Mouse (Mus musculus) kidney, postnatal 0 days (tissue): ENCODE results near the gene Dnah17. TPM values are rescaled to one million over a fixed set of nuclear protein-coding genes. Genes with fewer than 3 reads are reported as not detected.
A peak's percentile ranks its signal among the peaks of the same experiment; 100 is the strongest.

Experiments used
- ATAC-seq: fragments of 200-750 bp; cut with Nextera tagmentation; replicated peaks from 2 replicates; pipeline ENCODE4 v1.8.0; 2017; ENCODE audit warnings: low read depth, moderate number of reproducible peaks, moderate TSS enrichment, moderate library complexity; ENCODE audit not compliant: low FRiP score
- DNase-seq: peaks from one replicate; pipeline ENCODE4 v3.0.0-alpha.2; 2016; ENCODE audit warnings: low spot score
- H3K27ac ChIP-seq: fragments of 300-500 bp; sonication (generic); 2 replicates; pipeline ENCODE4 v1.5.1; 2014; ENCODE audit warnings: mild to moderate bottlenecking
- H3K27me3 ChIP-seq: fragments of 300-500 bp; sonication (generic); 2 replicates; pipeline ENCODE4 v1.6.1; 2014; ENCODE audit warnings: low read length, mixed read lengths; ENCODE audit not compliant: insufficient read depth
- H3K36me3 ChIP-seq: fragments of 300-500 bp; sonication (generic); 2 replicates; pipeline ENCODE4 v1.6.1; 2014; ENCODE audit warnings: low read length, mixed read lengths; ENCODE audit not compliant: insufficient read depth
- H3K4me1 ChIP-seq: fragments of 300-500 bp; sonication (generic); replicated peaks from 2 replicates; pipeline ENCODE4 v1.6.1; 2014; ENCODE audit warnings: antibody characterized with exemption, low read length, mixed read lengths; ENCODE audit not compliant: insufficient read depth
- H3K4me2 ChIP-seq: fragments of 300-500 bp; sonication (generic); 2 replicates; pipeline ENCODE4 v1.6.1; 2014; ENCODE audit warnings: mild to moderate bottlenecking, low read length, moderate library complexity, mixed read lengths
- H3K4me3 ChIP-seq: fragments of 300-500 bp; sonication (generic); replicated peaks from 2 replicates; pipeline ENCODE4 v1.5.1; 2014; ENCODE audit warnings: low read depth, low read length
- H3K9ac ChIP-seq: fragments of 300-500 bp; sonication (generic); 2 replicates; pipeline ENCODE4 v1.6.1; 2014; ENCODE audit warnings: low read depth, low read length
- H3K9me3 ChIP-seq: fragments of 300-500 bp; sonication (generic); replicated peaks from 2 replicates; pipeline ENCODE4 v1.6.1; 2016; ENCODE audit warnings: low read length, inconsistent platforms, mixed read lengths
- CTCF ChIP-seq: IDR thresholded peaks from 2 replicates; pipeline ENCODE4 v1.5.1; 2016; ENCODE audit warnings: antibody characterized with exemption, low read depth, mild to moderate bottlenecking, moderate library complexity
- WGBS: fragments of 180-500 bp; shearing (Covaris S2); extraction: QIAGEN DNeasy Blood & Tissue Kit; methylation state at CpG from one replicate; pipeline ENCODE4 v1.1.7; 2014; 5-methylcytosine and 5-hydroxymethylcytosine counted together
- polyA plus RNA-seq: library from polyadenylated mRNA; unstranded; fragments of >200 nt; fragmentation: Nextera tagmentation; extraction: Ambion mirVana; gene quantifications from 2 replicates; pipeline ENCODE4 v1.2.1, GENCODE M21; 2015

The Dnah17 gene
- polyA plus RNA-seq, 1 experiment from 2014 or later = 0.12 TPM

DNA sequence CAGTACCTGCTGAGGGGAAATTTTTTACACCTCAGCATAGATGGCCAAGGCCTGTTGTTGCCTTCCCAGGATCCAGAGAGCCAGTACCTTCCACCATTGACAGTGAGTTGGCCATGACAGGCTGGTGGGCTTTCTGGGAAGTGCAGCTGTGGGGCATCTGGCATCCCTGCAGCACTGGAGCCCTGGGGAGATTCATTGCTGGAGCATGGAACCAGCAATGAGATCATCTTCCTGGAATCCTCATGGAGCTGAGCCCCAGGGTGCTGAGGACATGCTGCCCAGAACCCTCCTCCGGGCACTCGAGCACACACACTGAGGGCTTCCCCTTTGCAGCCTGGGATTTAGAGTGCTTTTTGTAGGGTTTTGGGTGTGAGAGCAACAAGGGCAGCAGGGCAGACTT lies 135.2 kb downstream of the Dnah17 start:
- Histone ChIP-seq H3K4me1 (peaks cover 37% of the 10 kb centered on the region; the same call in 1 of the 2 replicates), H3K36me3 (no peaks in the 10 kb centered on the region; the same call in 1 of the 2 replicates), H3K4me3 (no peak overlapping the region), H3K27me3 (no peaks in the 10 kb centered on the region), H3K9ac (0 out of 2 replicates have a peak overlapping the region, but pooled peaks have one; percentile 13), H3K27ac (no peak overlapping the region), H3K9me3 (no peaks in the 10 kb centered on the region), H3K4me2 (no peak overlapping the region)
- no peak for DNase-seq
- no peak for ATAC-seq
- TF ChIP-seq CTCF = no peak
- WGBS = 63% methylated on average over 2 of the region's 2 CpGs

DNA sequence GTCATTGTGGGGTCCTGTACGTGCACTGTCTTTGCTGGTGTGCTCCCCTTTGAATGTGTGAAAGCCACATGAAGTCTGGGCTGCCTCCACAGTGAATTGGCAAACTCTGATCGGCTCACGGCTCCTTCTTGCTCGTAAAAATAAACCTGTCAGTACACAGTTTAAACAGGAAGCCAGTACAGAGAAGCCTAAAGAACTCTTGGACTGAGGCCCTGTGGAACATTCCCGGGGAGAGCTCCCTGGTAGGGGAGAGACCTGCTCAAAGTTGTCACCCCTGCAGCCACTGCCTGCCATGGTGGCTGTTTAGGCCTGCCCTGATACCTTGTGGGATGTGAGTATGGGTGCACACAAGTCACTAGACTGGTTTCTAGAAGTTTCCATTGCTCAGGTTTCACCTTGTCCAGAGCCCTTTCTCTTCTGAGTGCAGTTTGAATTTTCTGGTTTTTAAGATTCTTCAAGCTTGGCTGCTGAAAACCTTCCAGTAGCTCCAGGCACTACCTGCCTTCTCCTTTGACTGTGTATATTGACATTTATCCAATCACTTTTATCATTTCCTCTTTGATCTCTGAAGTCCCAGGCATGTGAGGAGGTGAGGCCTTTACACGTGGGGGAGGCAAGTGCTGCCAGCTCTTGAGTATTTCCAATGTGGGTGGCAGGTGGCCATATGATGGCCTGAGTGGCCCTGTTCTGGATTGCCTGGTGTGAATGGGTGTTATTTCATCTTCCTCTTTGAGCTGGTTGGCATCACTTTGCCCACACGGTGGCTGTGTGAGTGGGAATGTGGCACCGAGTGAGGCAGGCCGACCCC lies 136.0 kb downstream of the Dnah17 start:
- DNase-seq (peak; percentile 81), ATAC-seq (no peak)
- H3K4me1 ChIP-seq = peaks cover 37% of the 10 kb centered on the region; the same call in 1 of the 2 replicates
- no peaks in the 10 kb centered on the region; the same call in 1 of the 2 replicates for H3K36me3 ChIP-seq
- H3K9me3 ChIP-seq = no peaks in the 10 kb centered on the region
- peak overlapping the region; percentile 51; the same call in 1 of the 2 replicates for H3K9ac ChIP-seq
- peak overlapping the region; percentile 70 for H3K27ac ChIP-seq
- no peak overlapping the region for H3K4me3 ChIP-seq
- WGBS = 39% methylated on average over 9 of the region's 9 CpGs
- H3K27me3 ChIP-seq = no peaks in the 10 kb centered on the region
- TF ChIP-seq CTCF = no peak
- 0 out of 2 replicates have a peak overlapping the region, but pooled peaks have one; percentile 7 for H3K4me2 ChIP-seq

DNA sequence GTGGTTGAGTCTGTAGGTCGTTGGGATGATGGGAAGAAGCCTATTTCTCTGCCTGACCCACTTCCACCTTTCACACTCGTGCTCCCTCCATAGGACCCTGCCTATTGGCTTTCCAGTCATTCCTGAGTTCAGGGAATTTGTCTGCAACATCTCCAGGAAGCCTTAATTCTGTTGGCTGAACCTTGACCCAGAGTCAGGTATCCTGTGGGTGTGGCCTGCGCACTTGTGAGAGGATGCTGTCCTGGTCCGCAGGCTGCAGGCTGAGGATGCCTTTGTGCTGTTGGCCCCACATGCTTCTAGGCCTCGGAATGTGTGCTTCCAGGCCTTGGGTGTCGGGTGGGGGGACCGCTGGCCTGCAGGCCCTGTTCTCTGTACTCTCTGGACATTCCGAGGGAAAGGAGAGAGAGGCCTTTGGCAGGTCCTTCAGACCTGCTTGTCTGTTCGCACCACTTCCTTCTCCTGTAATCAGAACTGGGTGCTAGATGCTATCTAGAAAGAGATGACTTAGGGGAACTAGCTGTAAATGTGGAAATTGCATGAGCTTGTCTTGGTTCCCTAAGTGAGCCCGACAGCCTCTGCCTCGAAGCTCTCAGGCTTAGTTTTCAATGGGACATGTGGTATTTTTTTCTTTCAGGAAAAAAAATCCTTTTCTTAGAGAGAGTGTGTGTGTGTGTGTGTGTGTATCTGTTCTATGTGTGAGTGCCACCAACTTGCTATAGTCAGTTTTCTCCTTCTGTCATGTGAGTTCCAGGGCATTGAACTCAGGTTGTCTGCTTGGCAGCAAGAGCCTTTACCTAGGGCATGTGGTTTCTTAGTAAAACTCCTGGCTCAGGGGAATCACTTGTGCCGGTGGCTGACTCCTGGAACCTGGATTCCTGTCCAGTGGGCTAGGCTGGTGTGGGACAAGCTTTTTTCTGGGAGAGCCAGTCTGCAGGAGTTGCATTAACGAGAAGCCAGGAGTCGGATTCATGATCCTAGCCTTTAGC lies 137.0 kb downstream of the Dnah17 start:
- Histone ChIP-seq H3K4me3 (no peak overlapping the region), H3K27me3 (no peaks in the 10 kb centered on the region), H3K4me2 (0 out of 2 replicates have a peak overlapping the region, but pooled peaks have one; percentile 7), H3K27ac (peak overlapping the region; percentile 70), H3K4me1 (peaks cover 33% of the 10 kb centered on the region; the same call in 1 of the 2 replicates), H3K9ac (peak overlapping the region; percentile 51; the same call in 1 of the 2 replicates), H3K9me3 (no peaks in the 10 kb centered on the region), H3K36me3 (no peaks in the 10 kb centered on the region; the same call in 1 of the 2 replicates)
- no peak for TF ChIP-seq CTCF
- no peak for ATAC-seq
- WGBS = 64% methylated on average over 14 of the region's 14 CpGs
- DNase-seq = no peak

DNA sequence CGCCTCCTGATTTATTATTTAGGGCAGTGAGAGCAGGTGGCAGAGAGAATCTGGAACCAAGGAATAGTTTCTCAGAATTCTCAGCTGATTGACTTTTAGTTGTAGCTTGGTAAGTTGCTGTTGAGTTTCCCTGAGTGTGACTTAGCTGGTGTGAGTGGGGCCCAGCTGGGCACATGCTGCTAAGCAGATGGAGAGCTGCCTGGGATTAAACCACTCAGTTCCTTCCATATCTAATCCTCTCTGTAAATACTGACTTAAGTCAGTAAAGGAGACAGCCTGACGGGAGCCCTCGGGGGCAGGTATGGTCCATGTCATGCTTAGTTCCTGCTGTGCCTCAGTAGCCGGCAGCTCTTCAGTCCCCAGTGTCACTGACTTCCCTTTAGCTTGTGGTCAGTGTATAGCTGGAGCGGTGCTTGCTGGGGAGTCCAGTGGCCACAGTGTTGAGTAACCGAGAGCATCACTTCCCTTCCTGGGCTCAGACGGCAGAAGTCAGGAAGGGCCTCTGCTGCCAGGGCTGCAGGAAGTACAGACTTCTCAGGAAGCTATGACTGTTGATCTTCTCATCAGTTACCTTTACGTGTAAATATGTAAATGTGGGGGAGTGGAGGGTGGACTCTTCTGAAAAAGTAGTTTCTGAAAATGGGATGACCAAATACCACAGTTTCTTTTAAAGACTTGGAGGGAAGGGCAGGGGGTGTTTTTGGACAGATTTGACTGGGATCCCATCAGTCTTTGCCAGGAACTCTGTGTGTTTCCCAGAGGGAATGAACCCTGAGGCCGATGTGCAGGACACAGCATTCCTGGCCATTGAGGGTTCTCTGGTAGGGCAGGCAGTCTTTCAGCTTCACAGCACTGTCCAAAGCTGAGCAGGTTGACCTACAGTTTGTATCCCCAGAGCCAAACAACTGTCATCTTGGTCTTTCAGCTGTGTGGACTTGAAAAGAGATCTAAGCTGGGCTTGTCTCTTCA lies 138.6 kb downstream of the Dnah17 start:
- Histone ChIP-seq H3K27me3 (no peaks in the 10 kb centered on the region), H3K36me3 (no peaks in the 10 kb centered on the region), H3K4me3 (no peak overlapping the region), H3K27ac (no peak overlapping the region), H3K9me3 (no peaks in the 10 kb centered on the region), H3K4me2 (no peak overlapping the region), H3K4me1 (peaks cover 44% of the 10 kb centered on the region; the same call in 1 of the 2 replicates), H3K9ac (no peak overlapping the region)
- no peak for TF ChIP-seq CTCF
- WGBS = 59% methylated on average over 9 of the region's 9 CpGs
- ATAC-seq = no peak
- no peak for DNase-seq

DNA sequence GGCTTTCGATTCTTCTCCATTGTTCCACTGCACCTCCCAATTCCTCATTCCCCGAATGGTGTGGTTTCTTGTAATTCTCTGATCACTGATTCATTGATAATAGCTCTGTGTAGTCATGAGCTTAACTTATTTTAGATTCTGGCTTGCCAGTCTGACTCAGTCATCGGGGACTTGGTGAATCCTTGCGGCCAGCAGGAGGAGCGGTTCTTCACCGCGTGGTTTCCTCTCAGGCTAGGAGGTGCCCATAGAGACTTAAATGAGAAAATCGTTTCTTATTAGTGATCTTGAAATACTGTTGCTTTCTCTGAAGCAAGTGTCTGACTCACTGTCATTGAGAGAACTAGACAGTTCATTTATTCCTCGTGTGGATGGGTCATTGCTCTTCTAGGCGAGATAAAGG lies 140.5 kb downstream of the Dnah17 start:
- Histone ChIP-seq H3K27me3 (no peaks in the 10 kb centered on the region), H3K9me3 (no peaks in the 10 kb centered on the region), H3K36me3 (no peaks in the 10 kb centered on the region), H3K4me1 (peaks cover 38% of the 10 kb centered on the region; the same call in 1 of the 2 replicates), H3K4me2 (no peak overlapping the region), H3K27ac (no peak overlapping the region), H3K4me3 (no peak overlapping the region), H3K9ac (no peak overlapping the region)
- WGBS = 44% methylated on average over 10 of the region's 10 CpGs
- peak; percentile 50 for TF ChIP-seq CTCF
- DNase-seq (no peak), ATAC-seq (no peak)
